Mouse (Mus musculus): Measurements from ENCODE around the gene Frk.
"Not testable (repeated sequence)": the region's sequence is repeated elsewhere in the genome, so short reads cannot be mapped to it uniquely, and the experiment has no call there.

Frk gene

DNA sequence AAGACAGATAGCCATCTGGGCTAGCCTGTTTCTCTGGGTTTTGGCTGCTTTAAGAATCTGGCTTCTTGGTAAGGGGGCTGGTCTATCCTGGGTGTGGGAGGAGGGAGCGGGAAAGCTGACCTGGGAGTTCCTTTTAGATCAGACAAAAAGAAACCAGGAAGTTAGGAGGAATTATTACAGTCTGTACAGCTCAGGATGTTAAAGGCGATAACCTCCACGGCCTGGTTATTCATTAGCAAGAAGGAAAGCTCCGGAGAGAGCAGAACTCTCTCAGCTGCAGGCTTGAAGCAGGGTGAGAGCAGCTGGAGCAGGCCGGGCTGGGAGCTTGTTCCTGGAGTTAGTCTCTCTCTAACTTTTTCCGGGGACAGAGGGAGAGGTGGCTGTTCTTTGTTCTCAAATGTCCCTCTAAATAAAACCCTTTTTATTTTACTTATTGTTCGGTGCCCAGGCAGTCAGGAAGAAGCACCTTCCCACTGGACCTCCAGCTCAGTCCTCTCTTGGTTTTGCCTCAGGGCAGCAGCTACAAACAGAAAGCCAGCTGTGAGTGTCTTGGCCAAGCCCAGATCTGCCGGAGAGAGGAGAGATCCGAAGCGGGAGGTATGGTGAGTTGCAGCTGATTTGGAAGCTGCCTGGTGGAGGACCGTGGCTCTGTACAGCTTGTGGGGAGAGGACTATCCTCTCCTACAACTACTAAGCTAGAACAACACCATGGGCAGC lies at the start of gene Frk:
Frk (plus strand) TSS at position 103 of the 717 bp plus-strand sequence.
- no peak for DNase-seq (ENCODE audit: low spot score in 2 of 2)

DNA sequence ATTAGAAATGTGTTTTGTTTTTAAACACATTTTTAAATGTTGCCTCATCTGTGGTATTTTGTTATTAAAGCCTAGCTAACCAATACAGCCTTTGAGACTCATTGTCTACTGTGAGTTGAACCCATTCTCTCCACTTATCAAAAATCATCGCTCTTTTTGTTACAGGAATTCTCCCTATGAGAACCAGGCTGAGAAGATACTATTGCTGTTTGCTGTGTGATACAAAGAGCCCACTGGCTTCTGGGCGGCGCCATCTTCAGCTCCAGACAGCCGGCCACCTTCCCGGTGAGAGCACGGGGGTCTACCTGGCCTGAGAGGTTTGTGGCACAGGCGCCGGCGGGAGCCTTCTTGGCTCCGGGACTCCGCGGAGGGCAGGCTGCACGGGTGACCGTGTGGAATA lies 49.0 kb upstream of the Frk start:
- DNase-seq (ENCODE audit: low spot score in 2 of 2), result not testable (repeated sequence)

GRCm38 (mm10) chr10:34449469-34449868 lies 33.7 kb upstream of the Frk start:
- DNase-seq (ENCODE audit: low spot score in 2 of 2), result no peak

DNA sequence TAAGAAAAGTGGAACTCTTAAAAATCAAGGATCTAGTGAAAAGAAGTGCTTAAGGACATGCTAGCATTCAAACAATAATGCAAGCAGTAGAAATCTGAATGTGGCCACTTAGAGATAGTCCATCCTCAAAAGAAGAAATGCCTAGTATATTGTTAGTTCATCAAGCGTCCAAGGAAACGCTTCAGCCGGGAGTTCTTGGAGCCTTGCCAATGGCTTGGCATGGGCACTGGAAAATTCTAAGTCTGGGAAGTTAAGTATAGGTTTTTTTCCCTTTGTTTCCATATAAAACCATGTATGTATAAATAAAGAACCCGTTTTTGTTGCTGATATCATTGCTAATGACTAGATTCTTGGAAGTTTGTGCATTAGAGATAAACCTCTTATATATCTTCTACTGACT lies 21.7 kb upstream of the Frk start:
- no peak for DNase-seq (ENCODE audit: low spot score in 2 of 2)

DNA sequence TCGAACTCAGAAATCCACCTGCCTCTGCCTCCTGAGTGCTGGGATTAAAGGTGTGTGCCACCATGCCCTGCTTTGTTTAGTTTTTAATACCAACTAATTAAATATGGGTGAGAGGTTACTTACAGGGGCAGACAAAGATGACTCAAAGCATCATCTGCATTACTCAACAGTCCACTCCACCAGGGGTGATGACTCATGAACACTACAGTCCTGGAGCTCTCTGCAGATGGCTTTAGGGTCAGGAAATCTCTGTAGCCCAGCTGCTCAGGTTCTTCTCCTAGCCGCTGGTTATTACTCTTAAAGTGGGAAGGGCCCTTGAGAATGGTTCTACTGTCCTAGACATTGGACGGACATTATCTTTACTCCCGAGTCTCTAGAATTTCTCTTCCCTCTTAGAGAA lies 18.9 kb upstream of the Frk start:
- DNase-seq (ENCODE audit: low spot score in 2 of 2), result no peak

- DNase-seq (ENCODE audit: low spot score in 2 of 2), result no peak
These were observed 14.2 kb upstream of the Frk start for GRCm38 (mm10) chr10:34469037-34469436.

GRCm38 (mm10) chr10:34479942-34480455 lies 3.2 kb upstream of the Frk start:
- DNase-seq (ENCODE audit: low spot score in 2 of 2), result no peak

GRCm38 (mm10) chr10:34484014-34484411 lies 814 bp downstream of the Frk start:
- DNase-seq (ENCODE audit: low spot score in 2 of 2), result no peak

DNA sequence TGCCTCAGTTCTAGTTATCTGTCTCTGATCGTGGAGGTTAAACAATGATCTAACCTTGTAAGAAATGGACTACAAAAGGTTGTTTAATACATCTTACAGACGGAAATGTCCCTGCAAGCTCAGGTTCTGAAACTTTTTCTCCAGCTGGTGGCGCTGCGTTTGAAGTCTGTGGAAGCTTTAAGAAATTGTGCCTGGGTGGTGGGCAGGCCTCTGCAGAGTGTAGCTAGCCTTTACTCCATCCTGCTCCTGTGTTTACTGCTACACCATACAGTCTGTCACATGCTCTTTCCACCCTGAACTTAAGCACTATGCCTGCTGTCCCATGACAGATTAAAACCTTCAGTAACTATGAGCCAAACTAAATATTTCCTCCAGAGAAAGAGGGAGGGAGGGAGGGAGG lies 1.9 kb downstream of the Frk start:
- no peak for DNase-seq (ENCODE audit: low spot score in 2 of 2)

DNA sequence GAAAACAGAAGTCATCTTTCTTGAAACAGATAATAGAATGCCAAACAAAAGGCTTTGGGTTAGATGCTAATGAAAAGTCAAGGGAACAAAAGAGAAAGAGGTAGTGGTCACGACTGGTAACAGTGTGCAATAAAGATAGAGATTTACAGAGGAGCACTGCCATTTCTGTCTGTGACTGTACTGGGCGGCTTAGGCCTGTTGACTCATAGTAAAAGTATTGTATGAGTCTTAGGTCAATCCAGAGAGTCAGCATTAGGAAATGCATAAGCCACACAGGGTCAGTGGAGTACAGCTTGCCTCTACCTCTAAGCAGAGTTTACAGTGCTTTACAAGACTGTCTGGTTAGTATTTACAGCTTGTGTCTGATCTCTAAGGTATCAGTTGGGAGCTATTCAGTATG lies 24.6 kb downstream of the Frk start:
- DNase-seq (ENCODE audit: low spot score in 2 of 2), result no peak

DNA sequence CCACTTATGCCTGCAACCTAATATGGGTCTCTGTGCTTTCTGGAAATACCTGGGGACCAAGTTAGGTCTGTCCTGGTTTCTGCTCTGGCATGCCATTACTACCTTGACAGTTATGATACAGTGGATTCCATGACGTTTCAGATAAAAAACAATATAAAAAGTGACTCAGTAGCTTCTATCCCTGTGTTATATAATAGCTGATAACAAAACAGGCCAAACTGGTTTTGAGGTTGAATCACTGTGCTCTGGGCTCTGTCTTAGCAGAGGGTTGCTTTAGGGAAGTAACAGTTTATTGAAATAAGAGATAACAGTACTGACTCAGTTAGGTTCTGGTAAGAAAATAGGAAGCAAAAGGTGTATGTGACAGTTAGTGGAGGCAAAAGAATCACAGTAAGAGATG lies 25.4 kb downstream of the Frk start:
- DNase-seq (ENCODE audit: low spot score in 2 of 2), result no peak

DNA sequence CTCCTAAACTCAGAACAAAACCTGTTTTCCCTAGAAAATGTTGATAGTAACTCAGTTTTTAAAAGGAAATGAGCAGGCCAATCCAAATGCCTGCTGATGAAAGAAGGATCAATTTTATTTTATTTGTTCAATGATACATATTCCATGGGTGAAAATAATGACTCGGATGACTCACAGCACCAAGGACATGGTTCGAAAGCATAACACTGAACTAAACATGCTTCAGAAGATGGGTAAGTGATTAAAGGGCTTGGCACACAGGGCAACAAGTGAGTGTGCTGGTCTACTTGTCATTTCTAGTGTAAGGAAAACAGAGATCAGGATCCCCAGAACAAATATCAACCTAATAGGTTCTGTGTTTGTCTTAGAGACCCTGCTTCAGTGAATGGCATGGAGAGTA lies 26.1 kb downstream of the Frk start:
- no peak for DNase-seq (ENCODE audit: low spot score in 2 of 2)

DNA sequence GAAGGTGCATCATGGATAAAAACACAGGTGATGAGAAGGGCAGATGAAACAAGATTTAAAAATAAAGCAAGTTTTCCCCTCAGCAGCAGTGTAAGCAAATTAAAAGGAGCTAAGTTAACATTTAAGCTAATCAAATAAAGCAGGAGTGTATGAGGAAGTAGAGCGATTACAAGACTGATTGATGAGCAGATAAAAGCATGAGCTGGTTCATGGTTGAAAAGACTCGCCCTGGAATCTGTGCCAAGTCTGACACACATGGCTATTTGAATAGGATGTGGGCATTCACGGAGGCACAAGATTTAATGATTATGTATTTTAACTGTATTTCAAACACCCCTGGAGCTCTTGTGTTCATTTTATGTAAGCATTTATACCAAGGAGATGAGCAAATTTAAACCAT lies 28.0 kb downstream of the Frk start:
- no peak for DNase-seq (ENCODE audit: low spot score in 2 of 2)

- no peak for DNase-seq (ENCODE audit: low spot score in 2 of 2)
These were observed 29.4 kb downstream of the Frk start for GRCm38 (mm10) chr10:34512551-34512950.

DNA sequence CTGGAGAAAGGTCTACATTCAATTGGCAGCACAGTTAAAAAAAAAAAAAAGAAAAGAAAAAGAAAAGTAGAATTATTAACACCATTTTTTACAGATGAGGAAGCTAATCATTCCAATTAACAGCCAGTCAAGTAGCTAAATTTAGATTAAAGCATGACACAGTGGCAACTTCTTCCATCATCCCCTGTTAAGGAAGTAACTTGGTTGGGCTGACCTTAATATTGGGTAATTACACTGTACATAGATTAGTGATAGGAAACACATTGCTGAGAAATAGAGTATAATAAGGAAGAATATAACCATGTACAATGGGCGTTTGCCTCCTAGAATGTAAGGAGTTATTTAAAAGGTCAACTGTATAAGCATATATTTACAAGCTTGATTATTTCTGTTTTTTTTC lies 42.4 kb downstream of the Frk start:
- no peak for DNase-seq (ENCODE audit: low spot score in 2 of 2)

- DNase-seq (ENCODE audit: low spot score in 2 of 2), result no peak
These were observed 48.6 kb downstream of the Frk start for GRCm38 (mm10) chr10:34531766-34532165.

DNA sequence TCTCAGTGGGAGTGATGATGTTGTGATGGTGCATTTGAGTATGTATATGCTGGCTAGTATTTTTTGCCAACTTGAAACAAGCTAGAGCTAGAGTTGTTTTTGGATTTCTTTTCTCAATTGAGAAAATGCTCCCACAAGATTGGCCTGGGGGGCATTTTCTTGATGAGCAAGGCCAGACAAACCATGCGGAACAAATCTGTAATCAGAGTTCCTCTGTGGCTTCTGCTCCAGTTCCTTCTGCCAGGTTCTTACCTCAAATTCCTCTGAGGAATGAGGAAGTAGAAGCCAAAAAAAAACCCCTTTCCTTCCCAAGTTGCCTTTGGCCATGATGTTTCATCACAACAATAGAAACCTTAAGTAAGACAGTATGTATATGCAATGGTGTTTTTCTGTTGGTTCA lies 49.3 kb downstream of the Frk start:
- DNase-seq (ENCODE audit: low spot score in 2 of 2), result no peak

- no peak for DNase-seq (ENCODE audit: low spot score in 2 of 2)
These were observed 57.5 kb downstream of the Frk start for GRCm38 (mm10) chr10:34540687-34541086.

DNA sequence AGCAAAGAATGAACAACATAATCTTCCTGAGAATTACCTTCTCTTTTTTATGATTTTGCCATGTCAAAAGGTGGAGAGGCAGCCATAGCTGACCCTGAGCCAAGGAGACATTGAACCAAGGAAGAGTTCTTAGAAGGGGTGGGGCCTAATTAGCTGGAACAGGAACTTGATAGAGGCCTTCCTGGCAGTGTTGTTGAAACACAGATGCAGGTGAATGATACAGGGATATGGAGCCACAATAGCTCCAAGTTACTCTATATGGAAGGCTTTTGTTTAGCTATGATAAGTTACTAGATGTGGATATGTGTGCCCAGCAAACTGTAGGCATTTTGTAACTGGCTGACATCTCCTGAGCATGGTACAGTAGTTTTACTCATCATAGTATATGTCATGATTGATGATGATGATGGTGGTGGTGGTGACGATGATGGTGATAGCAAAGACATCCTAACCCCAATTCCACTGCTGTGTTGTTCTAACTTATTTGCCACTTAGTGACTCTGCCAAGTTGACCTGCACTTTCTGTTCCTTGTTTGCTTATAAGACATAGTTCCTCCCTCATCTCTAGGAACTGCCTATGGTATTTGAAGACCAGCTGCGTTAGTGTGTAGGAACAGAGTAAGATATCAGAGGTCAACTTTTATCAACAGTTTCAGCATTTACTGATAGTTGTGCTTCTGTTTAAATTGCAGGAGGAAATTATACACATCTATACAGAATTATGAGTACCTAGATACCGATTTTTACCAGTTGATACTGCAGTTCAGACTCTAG lies 58.7 kb downstream of the Frk start:
- DNase-seq (ENCODE audit: low spot score in 2 of 2), result no peak

- DNase-seq (ENCODE audit: low spot score in 2 of 2), result no peak
These were observed 67.4 kb downstream of the Frk start for GRCm38 (mm10) chr10:34550612-34551011.

- no peak for DNase-seq (ENCODE audit: low spot score in 2 of 2)
These were observed 68.4 kb downstream of the Frk start for GRCm38 (mm10) chr10:34551636-34552035.

DNA sequence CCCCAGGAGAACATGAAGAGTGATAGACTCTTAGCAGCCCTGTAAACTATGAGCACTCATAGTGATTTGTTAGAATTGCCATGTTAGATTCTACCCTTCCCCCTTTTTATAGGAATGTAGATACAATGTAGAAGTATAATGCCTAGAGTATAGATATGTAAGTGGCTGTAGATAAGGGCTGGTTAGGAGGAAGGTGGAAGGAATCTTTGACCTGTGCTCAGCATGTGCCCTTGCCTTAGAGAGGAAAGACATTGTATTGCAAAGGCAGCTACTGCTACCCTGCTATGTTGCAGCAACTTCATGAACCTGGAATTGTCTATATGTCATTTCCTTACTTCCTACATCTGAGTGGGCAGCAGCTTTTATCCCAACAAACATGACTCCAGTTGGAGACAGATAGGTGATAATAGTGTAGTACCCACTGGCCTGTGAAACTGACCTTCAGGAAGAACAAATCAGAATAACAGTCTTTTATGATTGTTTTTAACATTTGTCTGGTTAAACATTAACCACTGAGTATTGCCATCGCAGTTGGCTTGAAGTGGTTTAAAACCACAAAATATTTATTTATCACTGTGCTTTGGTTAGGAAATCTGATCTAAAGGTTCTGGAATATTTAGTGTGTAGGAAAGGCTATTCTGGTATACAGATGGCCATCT lies 80.4 kb downstream of the Frk start:
- DNase-seq (ENCODE audit: low spot score in 2 of 2), result no peak

GRCm38 (mm10) chr10:34615474-34615873 lies 132.3 kb downstream of the Frk start:
- DNase-seq (ENCODE audit: low spot score in 2 of 2), result no peak

Measured in spleen, postnatal 36 days (tissue).